Mouse (Mus musculus) forebrain, embryonic 13.5 days (tissue): ENCODE measurements at regions not wholly inside any gene's neighbourhood (a gene's known extent, or its start where the extent isn't known, plus 50 kb on each side); places are given as distances from the start of the nearest gene placed in this dataset.
A peak's percentile ranks its signal among the peaks of the same experiment; 100 is the strongest.
"Not testable (repeated sequence)": the region's sequence is repeated elsewhere in the genome, so short reads cannot be mapped to it uniquely, and the experiment has no call there.

Experiments used
- ATAC-seq: fragments of 200-750 bp; cut with Nextera tagmentation; 2 replicates; pipeline ENCODE4 v1.8.0; 2017
- H3K27ac ChIP-seq: fragments of 300-500 bp; sonication (generic); 2 replicates; pipeline ENCODE4 v1.5.1; 2015; ENCODE audit warnings: inconsistent platforms, mild to moderate bottlenecking, moderate library complexity
- H3K27me3 ChIP-seq: fragments of 300-500 bp; sonication (generic); 2 replicates; pipeline ENCODE4 v1.6.1; 2015; ENCODE audit warnings: mild to moderate bottlenecking, inconsistent platforms
- H3K36me3 ChIP-seq: fragments of 300-500 bp; sonication (generic); 2 replicates; pipeline ENCODE4 v1.6.1; 2015; ENCODE audit warnings: mild to moderate bottlenecking, inconsistent platforms; ENCODE audit not compliant: poor library complexity, severe bottlenecking
- H3K4me1 ChIP-seq: fragments of 300-500 bp; sonication (generic); 2 replicates; pipeline ENCODE4 v1.6.1; 2015; ENCODE audit warnings: inconsistent platforms
- H3K4me2 ChIP-seq: fragments of 300-500 bp; sonication (generic); 2 replicates; pipeline ENCODE4 v1.6.1; 2015; ENCODE audit warnings: inconsistent platforms, mild to moderate bottlenecking, moderate library complexity
- H3K4me3 ChIP-seq: fragments of 300-500 bp; sonication (generic); 2 replicates; pipeline ENCODE4 v1.5.1; 2015; ENCODE audit warnings: mild to moderate bottlenecking, inconsistent platforms
- H3K9ac ChIP-seq: fragments of 300-500 bp; sonication (generic); 2 replicates; pipeline ENCODE4 v1.6.1; 2015; ENCODE audit warnings: mild to moderate bottlenecking, inconsistent platforms
- H3K9me3 ChIP-seq: fragments of 300-500 bp; sonication (generic); replicated peaks from 2 replicates; pipeline ENCODE4 v1.6.1; 2016; ENCODE audit warnings: inconsistent platforms
- WGBS: fragments of 180-500 bp; shearing (Covaris S2); methylation state at CpG from one replicate; pipeline ENCODE4 v1.1.7; 2015; 5-methylcytosine and 5-hydroxymethylcytosine counted together

DNA sequence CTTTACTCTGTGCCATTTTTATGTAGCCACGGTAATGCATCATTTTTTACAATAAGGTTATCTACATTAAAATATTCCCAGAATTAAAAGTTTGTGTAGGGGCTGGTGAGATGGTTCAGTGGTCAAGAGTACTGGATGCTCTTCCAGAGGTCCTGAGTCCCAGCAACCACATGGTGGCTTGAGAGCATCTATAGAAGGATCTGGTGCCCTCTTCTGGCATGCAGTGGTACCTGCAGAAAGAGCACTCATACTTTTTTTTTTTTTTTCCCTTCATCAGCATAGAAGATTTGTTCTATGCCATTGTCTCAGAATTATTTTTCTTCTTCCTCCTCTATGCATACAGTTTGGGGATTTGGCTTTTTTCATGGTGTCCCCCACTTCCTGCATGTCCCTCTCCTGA lies 84.9 kb upstream of the Prkcq start:
- WGBS = 33% methylated on average over 1 of the region's 1 CpGs
- no peak for ATAC-seq
- no peaks in the 10 kb centered on the region for H3K36me3 ChIP-seq

GRCm38 (mm10) chr2:11099834-11100622 lies 71.9 kb upstream of the Prkcq start:
- not testable (repeated sequence) for H3K27ac ChIP-seq, H3K27me3 ChIP-seq, H3K9me3 ChIP-seq, H3K4me1 ChIP-seq, H3K9ac ChIP-seq, H3K36me3 ChIP-seq
- H3K4me3 ChIP-seq = peak overlapping the region; percentile 21
- peak; percentile 87 for ATAC-seq
- WGBS = 44% methylated on average over 34 of the region's 34 CpGs
- H3K4me2 ChIP-seq = peak overlapping the region; percentile 55

More for the DNA sequence above, 84.9 kb upstream of the Prkcq start:
- H3K9ac ChIP-seq = no peak overlapping the region
- no peaks in the 10 kb centered on the region for H3K27me3 ChIP-seq
- no peak overlapping the region for H3K4me2 ChIP-seq
- no peak overlapping the region for H3K4me3 ChIP-seq
- no peak overlapping the region for H3K27ac ChIP-seq
- no peaks in the 10 kb centered on the region for H3K9me3 ChIP-seq
- H3K4me1 ChIP-seq = no peaks in the 10 kb centered on the region

GRCm38 (mm10) chr2:11113191-11113590 lies 58.7 kb upstream of the Prkcq start:
- no peaks in the 10 kb centered on the region for H3K9me3 ChIP-seq
- no peak overlapping the region for H3K4me2 ChIP-seq
- 0 out of 2 replicates have a peak, but pooled peaks have one; percentile 45 for ATAC-seq
- no peaks in the 10 kb centered on the region for H3K27me3 ChIP-seq
- H3K9ac ChIP-seq = no peak overlapping the region
- WGBS = 46% methylated on average over 8 of the region's 8 CpGs
- no peaks in the 10 kb centered on the region for H3K4me1 ChIP-seq
- no peak overlapping the region for H3K4me3 ChIP-seq
- H3K36me3 ChIP-seq = no peaks in the 10 kb centered on the region
- H3K27ac ChIP-seq = no peak overlapping the region

DNA sequence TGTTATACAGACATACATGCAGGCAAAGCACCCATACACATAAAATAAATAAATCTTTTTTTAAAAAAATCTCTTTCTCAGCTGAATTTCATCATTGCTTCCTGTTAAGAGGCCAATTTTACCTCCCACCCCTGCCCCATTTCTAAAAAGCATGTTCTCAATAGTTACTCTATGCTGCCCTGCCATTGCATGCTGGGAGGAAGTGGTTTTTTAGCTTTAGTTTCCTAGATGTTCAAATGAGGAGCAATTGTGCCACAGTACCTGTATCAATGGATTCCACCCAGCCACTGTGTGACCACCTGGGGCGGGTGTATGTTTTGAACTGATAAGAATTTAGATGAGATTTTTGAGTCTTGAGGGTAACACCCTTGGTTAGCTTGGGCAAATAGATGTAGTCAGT lies 53.3 kb upstream of the Prkcq start:
- H3K9me3 ChIP-seq = no peaks in the 10 kb centered on the region
- H3K4me3 ChIP-seq = no peak overlapping the region
- no peak overlapping the region for H3K27ac ChIP-seq
- WGBS = 94% methylated on average over 1 of the region's 1 CpGs
- no peak overlapping the region for H3K4me2 ChIP-seq
- H3K27me3 ChIP-seq = no peaks in the 10 kb centered on the region
- no peak overlapping the region for H3K9ac ChIP-seq
- no peaks in the 10 kb centered on the region for H3K4me1 ChIP-seq
- no peaks in the 10 kb centered on the region for H3K36me3 ChIP-seq
- no peak for ATAC-seq

- no peak for ATAC-seq
- no peak overlapping the region for H3K4me3 ChIP-seq
- H3K9me3 ChIP-seq = no peaks in the 10 kb centered on the region
- 87% methylated on average over 9 of the region's 9 CpGs for WGBS
- no peak overlapping the region for H3K4me2 ChIP-seq
- H3K27me3 ChIP-seq = no peaks in the 10 kb centered on the region
- no peak overlapping the region for H3K9ac ChIP-seq
- no peaks in the 10 kb centered on the region for H3K36me3 ChIP-seq
- no peak overlapping the region for H3K27ac ChIP-seq
- H3K4me1 ChIP-seq = no peaks in the 10 kb centered on the region
These were observed 52.6 kb upstream of the Prkcq start for GRCm38 (mm10) chr2:11119301-11119700.
